Mouse (Mus musculus): ENCODE results near the gene Rassf3.

Rassf3 gene

DNA sequence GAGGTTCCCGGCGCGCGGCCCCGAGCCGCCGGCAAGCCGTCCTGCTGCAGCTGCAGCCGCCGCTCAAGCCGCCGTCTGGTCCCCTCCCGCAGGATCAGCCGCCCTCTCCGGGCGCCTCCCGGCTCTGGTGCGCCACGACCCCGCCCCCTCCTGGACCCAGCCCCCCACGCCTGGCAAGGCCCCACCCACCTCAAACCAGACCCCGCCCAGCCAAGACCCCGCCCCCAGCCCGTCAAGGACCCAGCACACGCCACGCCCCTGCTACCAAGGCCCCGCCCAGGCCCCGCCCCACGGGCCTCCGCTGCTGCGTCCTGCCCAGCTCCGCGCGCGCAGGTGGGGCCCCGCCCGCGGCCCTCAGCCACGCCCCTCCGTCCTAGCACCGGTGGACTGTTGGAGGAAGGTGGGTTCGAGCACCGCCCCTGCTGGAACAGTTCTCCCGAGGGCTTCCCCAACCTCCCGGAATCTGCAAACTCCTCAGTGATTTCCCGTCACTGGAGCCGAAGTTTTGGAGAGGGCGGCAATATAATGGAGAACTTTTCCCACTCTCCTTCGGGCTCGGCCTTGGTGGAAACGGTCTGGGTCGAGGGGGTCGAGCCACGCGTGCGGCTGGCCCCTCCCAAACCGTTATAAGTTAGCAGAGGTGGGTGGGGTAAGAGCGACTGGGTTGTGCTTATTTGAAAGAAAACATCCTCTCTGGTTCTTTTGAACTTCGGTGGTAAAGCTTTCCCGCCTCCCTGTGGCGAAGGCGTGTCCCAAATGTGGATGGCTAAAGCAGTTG lies at the start of gene Rassf3:
Rassf3 (minus strand) TSS at position 158 of the 778 bp plus-strand sequence.
- peak; percentile 57 for DNase-seq (ENCODE audit: low spot score)

DNA sequence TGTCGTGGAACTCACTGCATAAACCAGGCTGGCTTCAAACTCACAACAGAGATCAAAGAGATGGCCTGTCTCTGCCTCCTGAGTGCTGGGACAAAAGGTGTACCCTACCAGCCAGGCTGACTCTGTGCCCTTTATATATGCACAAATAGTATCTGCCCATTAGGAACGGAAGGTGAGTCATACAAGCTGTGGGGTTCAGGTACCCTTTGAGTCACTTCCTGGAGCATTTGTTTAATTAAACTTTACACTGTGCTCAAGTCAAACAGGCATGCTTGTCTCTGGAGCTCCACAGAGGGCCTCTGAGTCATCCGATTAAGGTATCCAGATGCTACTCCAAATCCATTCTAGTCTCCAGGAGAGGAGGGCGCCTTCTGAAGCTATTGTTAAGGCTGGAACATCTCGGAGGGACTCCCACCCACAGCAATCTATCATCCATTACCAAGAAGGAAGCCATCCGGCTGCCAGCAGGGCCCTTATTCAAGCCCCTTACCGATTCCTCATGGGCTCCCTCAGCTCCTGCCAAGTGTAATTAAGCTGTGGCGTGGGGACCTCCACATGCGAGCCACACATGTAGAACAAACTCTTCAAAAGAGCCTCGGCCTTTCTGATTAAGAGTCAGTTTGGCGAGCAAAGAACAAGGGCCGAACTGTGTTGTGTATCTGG lies 44.9 kb upstream of the Rassf3 start:
- no peak for DNase-seq (ENCODE audit: low spot score)

DNA sequence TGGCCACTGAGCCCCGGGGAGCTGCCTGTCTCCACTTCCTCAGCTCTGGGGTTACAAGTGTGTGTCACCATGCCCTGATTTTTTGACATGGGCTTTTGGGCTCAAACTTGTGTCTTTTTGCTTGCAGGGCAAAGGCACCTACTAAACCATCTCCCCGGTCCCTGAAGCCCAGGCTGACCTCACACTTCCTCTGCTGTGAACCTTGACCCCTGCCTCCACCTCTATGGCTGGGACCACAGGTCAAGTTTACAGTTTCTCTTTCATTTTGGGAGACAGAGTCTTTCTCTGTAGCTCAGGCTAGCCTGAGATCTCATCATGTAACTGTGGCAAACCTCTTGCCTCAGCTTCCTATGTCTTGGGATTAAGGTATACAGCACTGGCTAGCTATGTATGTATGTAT lies 43.6 kb upstream of the Rassf3 start:
- DNase-seq (ENCODE audit: low spot score), result no peak

DNA sequence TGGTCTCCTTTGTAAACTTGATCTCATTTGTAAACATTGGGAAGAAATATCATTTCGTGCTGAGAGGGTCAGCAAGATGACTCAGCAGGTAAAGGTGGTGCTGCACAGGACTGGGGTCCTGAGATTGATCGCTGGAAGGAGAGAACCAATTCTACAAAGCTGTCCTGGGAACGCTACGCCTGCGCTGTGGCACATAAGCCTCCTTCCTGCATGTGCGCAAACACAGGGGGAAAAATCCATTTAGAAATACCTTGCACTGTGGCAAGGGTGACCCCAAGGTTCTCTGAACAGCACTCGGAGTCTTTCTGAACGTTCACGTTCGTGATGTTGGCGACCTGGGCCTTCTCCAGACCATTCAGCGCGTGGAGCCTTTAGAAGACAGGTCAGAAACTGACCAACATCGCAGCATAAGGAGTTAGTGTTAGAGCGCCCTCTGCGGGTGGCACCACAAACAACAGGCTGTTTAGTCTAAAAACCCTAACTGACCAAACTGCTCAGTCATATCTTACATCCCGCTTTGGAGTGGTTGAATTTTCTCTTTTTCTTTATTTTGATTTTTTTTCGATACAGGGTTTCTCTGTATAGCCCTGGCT lies 40.0 kb upstream of the Rassf3 start:
- DNase-seq (ENCODE audit: low spot score), result peak; percentile 56

DNA sequence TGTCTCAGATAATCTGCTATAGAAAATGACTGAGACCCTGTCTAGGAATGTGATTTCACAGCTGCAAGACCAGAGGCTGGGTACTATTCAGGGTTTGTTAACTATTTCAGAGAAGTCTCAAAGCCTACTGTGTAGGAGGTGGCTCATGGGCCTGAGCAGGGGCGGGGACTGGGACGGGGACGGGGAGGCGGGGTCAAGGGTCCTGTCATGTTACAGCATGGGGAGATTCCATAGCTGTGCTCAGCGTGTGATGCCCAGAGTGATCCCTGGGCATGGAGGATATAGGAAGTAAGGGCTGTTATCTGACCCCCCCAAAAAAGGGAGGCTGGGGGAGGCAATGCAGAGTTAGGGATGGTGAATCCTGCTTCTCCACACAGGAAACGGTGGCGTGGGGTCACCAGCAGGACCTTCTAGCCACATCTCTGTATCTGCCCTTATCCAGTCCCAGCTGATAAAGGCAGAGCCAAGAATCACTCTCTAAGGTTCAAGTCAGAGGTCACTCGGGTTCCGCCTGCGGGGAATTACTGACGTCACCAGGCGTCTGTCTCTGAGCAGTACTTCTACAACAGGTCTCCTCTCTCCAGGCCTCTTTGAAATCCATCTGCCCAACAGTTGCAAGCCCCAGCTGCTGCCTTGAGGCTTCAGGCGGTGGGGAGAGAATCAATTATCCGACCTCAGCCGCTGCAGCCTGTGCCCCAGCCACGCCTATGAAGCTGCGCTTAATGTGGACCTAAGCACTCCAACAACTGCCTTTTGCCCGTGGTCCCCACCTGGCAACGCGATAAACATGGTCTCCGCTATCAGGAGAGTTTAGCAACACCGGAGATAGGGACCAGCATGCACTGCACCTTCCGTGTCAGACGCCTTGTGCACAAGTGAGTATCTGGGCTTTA lies 33.9 kb upstream of the Rassf3 start:
- no peak for DNase-seq (ENCODE audit: low spot score)

DNA sequence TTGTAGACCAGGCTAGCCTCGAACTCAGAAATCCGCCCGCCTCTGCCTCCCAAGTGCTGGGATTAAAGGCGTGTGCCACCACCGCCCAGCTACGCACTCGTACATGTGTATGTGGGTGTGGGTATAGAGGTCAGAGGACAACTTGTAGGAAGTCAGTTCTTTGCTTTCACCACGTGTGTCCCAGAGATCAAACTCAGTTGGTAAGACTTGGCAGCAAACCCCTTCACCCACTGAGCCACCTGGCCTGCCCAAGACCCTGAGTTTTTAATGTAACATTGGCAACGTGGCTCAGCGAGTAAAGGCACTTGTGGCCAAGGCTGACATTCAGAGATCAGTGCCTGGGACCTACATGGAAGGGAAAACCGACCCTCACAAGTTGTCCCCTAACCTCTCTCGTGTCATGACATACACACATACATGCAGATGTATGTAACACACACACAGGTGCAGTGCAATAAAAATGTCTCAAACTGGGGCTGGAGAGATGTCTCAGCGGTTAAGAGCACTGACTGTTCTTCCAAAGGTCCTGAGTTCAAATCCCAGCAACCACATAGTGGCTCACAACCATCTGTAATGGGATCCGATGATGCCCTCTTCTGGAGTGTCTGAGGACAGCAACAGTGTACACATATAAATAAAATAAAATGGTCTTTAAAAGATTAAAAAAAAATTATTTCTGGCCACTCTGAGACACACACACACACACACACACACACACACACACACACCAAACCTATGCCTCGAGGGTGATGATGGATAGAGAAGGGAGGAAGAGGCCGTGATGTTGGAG lies 31.8 kb upstream of the Rassf3 start:
- no peak for DNase-seq (ENCODE audit: low spot score)

DNA sequence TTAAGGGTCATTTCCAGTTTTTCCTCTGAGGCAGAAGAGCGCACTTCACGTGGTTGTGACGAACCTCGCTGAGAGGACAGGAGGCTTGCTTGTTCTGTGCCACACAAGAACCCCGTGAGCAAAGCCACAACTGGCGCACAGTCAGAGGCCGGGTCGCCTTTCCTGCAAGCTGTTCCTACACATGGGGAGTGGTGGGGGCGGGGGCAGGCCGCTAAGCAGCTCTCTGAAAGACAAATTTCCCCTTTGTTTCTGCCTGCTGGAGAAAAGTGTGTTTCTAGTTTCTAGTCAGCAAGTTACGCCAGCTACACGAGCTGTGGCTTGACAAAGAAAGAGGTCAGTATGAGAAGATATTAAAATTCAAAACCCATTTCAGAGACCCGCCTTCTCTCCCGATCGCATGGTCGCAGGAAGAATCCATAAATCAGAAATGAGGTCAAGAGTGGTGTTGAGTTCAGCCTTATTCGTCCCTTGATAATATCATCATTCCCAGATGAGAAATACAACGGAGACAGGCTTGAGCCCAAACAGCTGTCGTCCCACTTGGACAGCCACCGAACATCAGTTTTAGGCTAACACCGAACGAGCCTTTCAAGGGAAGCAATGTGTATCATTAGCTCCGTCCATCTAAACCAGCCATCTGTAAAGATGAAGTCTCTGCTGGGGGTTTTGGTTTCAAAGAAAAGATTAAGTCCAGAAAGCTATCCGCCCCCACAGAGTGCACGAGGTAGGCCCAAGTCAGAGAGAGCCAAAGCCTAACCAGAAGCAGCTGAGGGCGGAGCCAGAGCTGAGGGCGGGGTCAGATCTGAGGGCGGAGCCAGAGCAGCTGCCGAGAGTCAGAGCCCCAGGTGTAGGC lies 30.8 kb upstream of the Rassf3 start:
- DNase-seq (ENCODE audit: low spot score), result no peak

DNA sequence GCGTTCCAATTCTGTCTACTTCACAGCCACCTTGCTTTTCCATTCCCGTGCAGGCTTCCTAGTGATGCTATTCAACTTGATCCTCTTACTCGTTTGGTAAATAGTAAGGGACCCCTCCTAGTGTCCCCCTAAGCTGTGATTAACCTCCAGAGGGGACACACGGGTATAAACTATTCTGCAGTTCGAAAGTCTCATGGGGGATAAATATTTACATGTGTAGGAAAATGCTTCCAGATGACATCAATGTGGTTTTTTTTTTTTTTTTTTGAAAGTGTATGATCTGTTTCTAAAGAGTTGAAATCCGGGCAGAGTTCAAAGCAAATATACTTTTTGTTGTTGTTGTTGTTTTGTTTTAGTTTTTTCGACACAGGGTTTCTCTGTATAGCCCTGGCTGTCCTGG lies 29.8 kb upstream of the Rassf3 start:
- DNase-seq (ENCODE audit: low spot score), result no peak

DNA sequence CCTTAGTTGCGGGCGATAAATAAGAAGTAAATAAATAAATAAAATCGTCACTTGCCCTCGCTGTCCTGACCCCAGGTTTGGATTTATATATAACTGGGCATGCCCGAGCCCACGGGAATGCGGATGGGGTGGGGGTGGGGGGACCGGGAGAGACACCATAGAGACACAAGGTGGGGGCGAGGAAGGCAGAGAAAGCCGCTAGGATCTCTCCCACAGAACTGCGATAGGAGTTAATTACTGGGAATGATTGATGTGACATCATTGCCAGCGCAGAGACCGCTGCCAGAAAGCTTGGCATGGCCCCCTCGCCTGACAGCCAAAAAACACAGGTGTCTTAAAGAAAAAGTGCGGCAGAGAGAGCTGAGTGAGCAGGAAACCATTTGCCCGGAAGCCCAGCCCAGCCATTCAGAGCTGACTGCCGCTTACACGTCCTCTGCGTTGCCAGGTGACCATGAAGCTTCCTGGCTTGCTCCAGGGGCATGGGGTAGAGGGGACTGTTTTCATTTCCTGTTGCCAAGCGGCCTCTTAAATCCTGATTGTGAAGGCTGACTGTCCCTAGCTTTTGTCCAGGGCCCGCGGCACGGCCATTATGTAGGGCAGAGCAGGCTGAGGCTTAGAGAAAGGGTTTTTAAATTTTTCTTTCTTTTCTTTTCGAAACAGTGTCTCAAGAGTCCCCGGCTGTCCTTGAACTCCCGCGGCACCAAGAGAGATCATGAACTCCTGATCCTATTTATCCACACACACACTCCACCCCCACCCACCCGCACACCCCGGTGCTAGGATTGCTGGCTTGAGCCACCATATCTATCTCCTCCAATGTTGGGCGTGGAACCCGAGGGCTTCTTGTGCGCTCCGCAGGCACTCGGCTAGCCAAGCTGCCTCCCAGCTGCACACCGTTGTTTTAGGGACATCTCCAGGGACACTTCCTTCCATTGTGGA lies 29.1 kb upstream of the Rassf3 start:
- no peak for DNase-seq (ENCODE audit: low spot score)

DNA sequence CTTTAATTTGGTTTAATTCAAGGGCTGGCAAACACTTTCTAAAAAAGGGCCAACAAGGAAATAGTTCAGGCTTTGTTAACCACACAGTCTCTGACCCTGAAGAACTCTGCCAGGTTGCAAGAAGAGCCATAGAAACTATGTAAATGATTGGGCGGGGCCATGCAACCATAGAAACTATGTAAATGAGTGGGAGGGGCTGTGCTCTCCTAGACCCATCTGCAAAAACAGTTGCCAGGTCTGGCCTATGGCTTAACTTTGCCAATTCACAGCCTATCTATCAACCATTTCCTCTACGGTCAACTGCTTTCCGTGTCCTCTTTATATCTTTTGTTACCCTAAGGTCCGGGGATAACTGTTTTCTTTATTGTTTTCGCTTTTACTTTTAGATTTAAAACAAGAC lies 25.0 kb upstream of the Rassf3 start:
- no peak for DNase-seq (ENCODE audit: low spot score)

DNA sequence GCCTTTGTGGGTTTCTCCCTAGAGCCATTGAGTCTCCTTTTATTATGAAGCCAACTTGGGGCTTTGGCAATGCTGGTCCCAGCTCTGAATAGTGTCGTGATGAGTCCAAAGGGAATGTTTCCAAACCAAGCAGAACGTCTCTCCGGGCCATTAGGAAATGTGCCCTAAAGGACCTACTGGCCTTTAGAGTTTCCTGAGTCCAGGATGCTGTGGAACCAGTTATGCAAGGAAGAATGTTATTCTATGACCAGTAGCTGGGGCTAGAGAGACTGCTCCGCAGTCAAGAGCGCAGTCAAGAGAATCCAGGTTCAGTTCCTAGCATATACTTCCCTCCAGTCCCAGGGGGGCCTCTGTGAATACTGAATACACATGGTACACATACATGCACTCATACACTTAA lies 23.9 kb upstream of the Rassf3 start:
- DNase-seq (ENCODE audit: low spot score), result peak; percentile 16

DNA sequence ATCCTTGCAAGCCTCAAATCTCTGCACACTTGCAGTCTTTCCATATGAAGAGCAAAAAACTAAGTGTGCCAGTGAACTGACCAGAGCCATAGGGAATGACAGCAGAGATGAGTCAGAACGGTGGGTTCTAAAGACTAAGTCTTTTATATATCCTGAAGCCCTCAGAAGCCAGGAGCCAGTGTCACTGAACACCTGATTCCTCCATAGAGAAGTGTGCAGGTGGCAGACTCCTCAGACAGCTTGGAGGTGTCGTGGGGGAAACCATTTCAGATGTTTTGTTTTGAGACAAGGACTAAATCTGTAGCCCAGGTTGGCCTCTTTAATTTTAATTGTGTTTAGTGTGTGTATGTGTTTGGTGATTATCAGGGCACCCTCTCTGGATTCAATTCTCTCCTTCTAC lies 22.9 kb upstream of the Rassf3 start:
- DNase-seq (ENCODE audit: low spot score), result no peak

DNA sequence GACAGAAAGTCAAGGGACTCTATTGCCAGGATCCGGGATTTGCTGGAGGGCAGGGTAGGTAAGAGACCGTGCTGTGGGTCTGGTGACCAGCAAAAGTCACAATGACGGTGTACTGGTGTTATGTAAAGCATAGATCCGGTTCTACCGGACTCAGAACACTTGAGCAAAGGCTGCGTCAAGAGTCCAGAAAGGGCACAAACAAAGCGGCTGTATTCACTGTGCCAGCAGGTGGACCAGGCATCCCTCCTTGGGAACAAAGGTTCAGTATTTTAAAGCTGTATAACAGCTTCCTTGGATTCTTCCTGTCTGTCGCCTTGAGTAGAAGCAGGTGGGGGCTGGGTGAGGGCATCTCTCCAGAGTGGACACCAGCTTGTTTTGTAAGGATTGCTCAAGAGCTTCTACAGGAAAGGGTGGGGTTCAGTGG lies 22.3 kb upstream of the Rassf3 start:
- DNase-seq (ENCODE audit: low spot score), result no peak

DNA sequence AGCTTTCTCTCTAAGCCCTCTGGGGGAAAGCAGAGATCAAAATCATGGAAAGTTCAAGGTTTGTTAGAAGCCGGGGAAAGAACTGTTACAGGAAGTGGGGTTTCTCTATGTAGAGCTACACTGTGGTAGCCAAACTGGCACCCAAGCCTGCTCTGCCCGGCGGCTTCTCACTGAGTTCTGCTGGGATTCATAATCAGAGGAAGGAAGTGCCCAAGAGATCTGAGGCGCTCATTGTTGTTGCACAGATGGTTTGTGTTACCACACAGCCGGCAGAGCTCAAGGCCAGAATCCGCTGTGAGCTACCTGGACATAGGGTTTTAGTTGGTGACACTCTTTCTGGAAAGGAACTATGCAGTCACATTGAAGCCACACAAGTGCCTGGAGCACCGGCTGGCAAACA lies 21.8 kb upstream of the Rassf3 start:
- no peak for DNase-seq (ENCODE audit: low spot score)

DNA sequence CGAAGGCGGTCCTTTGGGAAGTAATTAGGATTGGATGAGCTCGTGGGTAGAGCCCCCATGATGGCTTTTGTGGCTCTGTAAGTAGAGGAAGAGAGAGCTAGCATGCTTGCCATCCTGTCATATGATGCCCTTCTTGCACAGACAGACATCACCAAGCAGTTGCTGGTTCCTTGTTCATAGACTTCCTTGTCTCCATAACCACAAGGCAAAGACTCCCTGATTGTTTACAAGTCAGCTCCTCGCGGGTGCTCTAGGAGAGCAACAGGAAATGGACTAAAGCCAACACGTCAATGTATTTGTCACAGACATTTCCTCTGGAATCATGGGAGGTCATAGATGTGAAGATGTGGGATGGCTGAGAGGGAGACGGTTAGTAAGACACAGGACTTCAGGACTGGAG lies 20.5 kb upstream of the Rassf3 start:
- DNase-seq (ENCODE audit: low spot score), result no peak

DNA sequence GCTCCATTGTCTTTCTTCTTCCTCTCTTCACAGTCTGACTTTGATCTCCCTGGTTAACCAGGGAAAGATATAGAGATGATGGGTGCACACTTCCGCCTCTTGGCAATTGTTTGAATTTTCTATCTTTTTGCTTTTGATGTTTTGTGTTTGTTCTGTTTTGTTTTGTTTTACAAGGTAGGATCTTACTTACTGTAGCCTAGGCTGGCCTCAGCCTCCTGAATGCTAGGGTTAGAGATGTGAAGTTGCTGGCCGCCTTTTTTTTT lies 17.9 kb upstream of the Rassf3 start:
- no peak for DNase-seq (ENCODE audit: low spot score)

DNA sequence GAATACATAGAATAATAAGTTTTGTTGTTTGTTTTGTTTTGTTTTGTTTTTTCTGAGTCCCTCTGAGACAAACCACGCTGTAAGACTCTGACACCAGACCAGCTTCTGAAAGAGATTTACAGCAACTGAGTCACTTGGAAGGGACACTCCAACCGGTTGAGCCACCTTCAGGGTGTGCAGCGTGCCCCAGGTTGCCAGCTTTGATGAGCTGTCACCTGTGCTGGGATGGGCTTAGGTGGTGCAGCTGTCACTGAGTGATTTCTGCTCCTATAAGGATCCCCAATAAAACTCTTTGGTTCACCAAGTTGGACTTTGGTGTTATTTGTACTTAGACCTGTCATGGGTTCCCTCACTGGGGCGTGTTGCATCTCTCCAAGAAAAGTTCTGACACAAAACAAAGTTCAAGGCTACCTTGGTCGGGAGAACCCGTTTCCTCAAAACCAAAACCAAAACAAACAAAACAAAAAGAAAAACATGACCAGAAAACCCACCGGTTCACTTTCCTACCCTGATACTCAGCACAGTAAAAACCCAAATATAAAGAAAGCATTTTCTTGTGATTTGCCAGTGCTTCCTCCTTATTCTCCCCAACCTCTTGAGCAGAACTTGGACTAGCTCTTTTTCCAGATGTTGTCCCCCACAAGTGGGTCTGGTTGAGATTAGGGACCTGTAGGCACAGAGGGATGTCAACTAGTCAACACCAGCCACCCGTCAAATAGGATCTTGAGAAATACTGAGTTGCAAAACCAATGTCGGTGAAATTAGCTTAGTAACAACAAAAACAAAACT lies 17.4 kb upstream of the Rassf3 start:
- DNase-seq (ENCODE audit: low spot score), result no peak

DNA sequence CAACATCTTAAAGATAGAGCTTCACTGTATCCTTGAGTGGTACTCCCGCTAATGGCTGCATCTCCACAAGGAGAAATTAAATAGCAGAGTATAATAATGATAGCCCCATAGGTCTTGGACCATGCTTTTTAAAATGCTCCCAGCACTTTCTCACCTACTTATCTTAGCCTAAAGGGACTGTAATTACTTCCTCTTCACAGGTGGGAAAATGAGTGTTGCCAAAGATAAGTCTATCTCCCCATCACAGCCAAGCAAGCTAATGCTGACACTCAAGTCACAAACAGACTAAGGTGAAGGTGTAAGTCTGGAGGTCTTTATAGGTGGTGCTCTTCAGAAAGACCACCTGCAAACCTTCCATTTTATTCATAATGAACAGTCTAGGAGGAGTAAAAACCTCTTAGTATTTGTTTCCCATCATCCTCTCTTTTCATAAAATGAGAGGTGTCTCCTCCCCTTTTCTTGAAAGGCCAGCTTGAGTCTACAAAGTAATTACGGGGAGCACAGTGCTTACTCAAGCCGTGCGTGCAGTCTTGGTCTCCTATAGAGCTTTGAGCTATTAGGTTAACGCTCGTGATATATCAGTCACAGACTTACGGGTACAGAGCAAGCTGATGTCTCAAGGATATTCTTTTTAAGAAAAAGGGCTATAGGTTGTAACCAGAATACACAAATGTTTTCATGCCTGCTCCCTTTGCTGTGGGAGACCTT lies 16.6 kb upstream of the Rassf3 start:
- no peak for DNase-seq (ENCODE audit: low spot score)

Data from adipocyte (in vitro differentiated cells).